Mouse (Mus musculus) WW6 (cell line): ENCODE data around the gene Zfp536.
"Not testable (repeated sequence)": the region's sequence is repeated elsewhere in the genome, so short reads cannot be mapped to it uniquely, and the experiment has no call there.

Experiments used
- DNase-seq: peaks from one replicate; pipeline ENCODE4 v3.0.0-alpha.2; 2013; ENCODE audit warnings: low read depth, low spot score

The Zfp536 gene

GRCm38 (mm10) chr7:37607906-37608305 is 165.5 kb downstream of the Zfp536 start:
- no peak for DNase-seq

DNA sequence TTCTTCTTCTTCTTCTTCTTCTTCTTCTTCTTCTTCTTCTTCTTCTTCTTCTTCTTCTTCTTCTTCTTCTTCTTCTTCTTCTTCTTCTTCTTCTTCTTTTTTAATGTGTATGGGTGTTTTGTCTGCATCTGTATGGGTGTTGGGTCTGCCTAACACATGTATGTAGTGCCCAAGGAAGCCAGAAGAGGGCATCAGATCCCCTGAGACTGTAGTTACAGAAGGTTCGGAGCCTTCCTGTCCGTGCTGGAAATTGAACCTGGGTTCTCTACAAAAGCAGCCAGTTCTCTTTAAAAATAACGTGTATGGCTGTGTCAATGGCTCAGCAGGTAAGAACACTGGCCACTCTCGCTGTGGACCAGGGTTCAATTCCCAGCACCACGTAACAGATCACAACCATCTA is 167.0 kb downstream of the Zfp536 start:
- DNase-seq, result no peak

GRCm38 (mm10) chr7:37603525-37603909 is 169.9 kb downstream of the Zfp536 start:
- DNase-seq, result not testable (repeated sequence)

GRCm38 (mm10) chr7:37602871-37603524 is 170.4 kb downstream of the Zfp536 start:
- DNase-seq, result no peak

DNA sequence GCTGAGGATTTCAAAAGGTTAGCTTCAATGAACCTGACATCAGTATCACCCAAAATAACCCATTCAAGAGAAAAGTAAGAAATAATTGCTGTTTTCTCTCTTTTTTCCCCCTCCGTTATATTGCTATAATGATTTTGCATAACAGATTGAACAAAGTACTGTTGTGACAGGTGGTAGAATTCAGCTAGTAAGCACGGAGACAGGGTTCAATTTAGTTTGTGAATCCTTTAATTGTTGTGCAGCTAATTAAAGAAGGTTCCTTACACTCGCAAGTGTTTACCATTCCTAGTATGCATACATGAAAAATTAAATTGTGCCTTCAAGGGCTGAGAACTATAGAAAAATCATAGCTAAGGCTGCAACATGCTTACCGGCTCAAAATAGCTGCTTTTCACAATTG is 173.1 kb downstream of the Zfp536 start:
- no peak for DNase-seq

GRCm38 (mm10) chr7:37594211-37595030 is 179.0 kb downstream of the Zfp536 start:
- DNase-seq, result no peak

DNA sequence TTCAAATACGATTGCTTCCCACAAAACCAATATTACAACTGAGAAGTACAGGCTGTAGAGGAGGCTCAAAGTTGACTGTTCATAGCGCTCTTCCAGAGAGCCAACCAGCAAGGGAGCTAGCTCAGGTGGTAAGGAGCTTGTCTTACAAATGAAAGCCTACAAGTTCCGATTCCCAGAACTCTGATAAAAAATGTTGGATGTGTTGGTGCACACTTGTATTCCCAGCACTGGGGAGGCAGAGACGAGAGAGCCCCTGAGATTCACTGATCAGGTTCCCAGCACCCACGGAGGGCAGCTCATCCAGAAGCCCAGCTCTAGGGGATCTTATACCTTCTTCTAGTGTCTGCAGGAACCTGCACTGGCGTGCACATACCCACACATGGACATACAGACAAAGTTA is 179.9 kb downstream of the Zfp536 start:
- DNase-seq, result no peak

DNA sequence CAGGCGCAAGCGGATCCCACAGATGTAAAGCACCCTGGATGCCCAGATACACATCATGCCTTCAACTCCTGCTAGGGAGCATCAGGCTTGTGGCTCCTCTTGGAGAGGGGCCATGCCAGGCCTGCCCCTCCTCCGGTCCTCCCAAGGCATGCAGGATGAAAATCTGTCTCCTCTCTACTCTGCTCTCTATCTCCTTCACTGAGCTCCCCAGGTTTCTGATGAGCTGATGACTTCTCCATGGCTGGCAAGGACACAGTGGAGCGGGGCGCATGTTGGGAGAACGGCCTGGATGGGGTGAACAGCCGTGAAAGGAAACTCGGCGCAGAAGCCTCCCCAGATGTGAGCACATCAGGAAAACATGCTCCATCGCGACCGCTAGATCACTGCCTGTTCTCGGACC is 186.7 kb downstream of the Zfp536 start:
- no peak for DNase-seq

- no peak for DNase-seq
These were observed 192.2 kb downstream of the Zfp536 start for GRCm38 (mm10) chr7:37581262-37581661.

DNA sequence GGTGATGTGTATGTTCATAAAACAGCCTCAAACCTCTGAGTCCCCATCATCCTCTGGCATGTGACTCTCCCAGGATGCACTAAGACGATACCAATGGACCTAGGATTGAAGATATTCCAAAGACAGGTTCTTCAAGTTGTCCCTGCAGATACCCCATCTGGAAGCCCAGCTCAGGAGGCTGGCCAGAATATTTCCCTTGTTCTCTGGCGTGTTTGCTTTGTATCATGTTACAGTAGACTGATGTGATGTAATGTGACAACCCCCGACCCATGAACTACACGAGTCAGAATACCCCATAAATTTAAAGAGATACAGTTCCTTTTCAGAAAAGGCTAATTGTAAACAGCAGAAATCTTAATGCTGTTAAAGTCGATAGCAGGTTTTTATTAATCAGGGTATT is 192.9 kb downstream of the Zfp536 start:
- no peak for DNase-seq

GRCm38 (mm10) chr7:37572021-37572420 is 201.4 kb downstream of the Zfp536 start:
- DNase-seq, result no peak

DNA sequence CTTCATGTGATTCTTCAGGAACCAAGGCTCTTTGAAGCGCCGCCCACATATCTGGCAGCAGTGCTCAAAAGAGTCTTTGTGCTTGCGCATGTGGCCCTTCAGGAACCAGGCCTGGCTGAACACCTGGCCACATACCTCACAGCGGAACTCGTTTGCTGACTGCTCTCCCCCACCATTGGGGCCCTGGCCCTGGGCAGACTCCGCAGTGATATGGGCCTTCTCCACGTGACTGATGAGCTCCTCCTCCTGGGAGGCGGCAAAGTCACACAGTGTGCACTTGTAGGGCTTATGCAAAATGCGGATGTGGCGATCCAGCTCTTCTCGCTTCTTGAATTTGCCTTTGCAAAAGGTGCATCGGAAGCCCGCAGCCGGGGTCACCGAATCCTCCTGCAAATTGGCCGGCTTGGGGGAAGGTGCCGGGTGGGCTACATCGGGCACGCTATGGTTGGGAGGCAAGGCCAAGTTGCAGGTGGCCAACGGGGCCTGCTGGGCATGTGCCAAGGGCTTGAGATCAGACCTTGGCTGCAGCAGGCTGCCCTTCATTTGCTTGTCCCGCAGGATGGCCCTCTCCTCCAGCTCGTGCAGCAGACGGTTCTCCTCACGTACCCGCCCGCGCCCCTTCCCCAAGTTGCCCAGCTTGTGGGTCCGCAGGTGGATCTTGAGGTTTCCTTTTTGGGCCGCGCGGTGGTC is 204.5 kb downstream of the Zfp536 start:
- DNase-seq, result no peak

DNA sequence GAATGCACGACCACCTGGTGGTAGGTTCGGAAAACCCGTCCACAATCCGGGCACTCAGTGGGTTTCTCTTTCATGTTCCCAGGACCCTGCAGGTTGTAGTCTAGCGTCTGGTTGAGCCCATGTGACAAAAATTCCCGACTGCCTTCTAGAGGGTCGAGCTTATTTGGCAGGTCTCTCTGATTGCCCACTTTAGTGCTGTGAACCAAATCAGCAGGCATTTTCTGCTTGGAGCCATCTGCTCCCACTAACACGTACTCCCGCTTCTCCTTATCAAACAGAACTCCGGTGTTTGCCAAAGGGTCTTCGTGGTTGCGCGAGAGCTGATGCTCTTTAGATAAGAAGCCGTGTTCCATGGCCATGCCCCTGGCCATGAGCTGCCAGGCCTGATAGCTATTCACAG is 205.4 kb downstream of the Zfp536 start:
- no peak for DNase-seq

- no peak for DNase-seq
These were observed 207.4 kb downstream of the Zfp536 start for GRCm38 (mm10) chr7:37566019-37566418.

GRCm38 (mm10) chr7:37565371-37565770 is 208.1 kb downstream of the Zfp536 start:
- DNase-seq, result no peak

DNA sequence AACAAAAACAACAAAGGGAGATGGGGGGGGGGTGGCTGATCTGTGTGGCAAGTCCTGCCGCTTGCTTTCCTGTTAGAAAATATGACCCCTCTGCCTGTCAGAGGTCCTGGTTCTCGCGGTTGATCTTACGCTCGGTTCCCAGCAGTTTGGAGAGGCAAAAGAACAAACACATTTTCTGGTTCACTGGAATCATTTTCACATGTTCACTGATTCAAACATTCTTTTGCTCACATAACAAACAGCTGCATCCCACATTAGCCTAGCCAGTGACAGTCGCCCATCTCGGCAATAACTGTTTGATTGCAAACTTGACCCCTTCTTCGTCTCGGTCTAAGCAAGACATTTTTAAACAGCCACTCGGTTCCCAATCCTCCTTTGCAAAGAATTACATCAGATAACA is 208.8 kb downstream of the Zfp536 start:
- no peak for DNase-seq

GRCm38 (mm10) chr7:37563831-37564400 is 209.5 kb downstream of the Zfp536 start:
- DNase-seq, result no peak

DNA sequence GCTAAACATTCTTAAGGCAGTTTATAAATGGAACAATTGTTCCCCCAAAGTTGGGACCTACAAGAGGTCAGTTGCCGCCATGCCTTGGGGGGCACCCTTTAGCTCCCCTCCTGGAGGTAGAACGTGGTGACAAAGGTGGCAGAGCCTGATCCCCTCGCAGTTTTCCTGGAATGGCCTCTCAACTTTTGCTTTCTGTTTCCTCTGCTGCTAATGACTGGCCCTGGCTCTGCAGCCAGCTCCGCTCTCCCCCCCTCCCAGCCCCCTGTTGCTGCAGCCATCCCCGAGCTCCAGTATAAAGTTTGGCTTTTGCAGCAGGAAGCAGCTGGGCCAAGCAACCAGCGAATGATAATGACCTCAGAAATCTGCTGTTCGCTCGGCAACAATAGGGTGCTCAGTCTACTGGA is 210.3 kb downstream of the Zfp536 start:
- DNase-seq, result no peak

GRCm38 (mm10) chr7:37562505-37562904 is 210.9 kb downstream of the Zfp536 start:
- DNase-seq, result no peak

DNA sequence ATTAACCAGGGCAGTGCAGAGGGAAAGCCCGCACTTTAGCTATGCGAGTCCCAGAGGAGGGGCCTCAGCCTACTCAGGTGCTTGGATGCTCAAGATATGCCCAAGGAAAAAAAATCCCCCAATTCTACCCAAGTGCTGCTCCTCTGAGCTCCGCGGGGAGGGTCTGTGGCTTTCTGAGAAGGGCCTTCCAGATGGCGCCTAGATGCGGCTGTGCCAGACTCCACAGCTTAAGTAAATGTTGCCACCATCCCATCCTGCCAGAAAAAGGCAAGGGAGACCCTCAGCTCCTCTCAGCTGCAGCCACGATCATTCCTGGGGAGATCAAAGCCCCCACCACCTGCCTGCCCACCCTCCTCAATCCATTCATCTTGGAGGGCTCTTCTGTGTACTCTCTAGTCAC is 212.9 kb downstream of the Zfp536 start:
- DNase-seq, result no peak

- no peak for DNase-seq
These were observed 213.6 kb downstream of the Zfp536 start for GRCm38 (mm10) chr7:37559851-37560250.

DNA sequence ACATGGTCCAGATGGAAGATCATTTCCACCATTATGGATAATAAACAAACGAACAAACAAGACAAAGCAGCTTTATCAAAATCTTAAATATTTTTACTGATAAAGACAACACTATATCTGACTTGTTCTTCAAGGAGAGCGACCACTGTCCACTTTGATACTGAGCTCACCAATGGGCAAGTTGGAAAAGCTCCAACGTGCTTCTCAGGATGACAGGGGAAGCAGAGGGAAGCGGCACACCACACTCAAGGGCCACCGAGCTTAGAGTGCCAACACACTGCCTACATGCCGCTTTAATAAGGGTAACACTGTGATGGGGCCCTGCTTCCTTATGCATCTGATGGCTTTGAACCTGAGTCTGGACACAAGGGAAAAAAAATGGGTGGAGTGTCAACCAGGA is 214.1 kb downstream of the Zfp536 start:
- DNase-seq, result no peak
